Mouse (Mus musculus): ENCODE results near the gene Krtap7-1.

DNA sequence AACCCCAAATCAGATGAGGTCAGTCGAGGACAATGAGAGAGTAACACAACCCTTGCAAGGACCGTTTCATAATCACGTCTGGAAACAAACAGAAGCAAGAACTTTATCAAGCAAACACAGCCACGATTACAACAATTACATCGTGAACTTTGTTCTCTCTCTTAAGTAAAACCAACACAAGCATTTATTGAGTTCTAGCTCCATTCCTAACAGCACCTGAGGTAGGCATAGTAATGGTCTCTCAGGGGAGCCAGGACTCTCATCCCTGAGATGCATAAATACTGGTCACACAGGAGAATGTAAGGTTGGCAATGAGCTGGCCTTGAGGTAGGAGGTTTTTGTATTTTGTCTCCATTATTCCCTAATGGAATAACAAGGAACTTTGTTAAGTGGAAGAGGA is 6.3 kb downstream of the Krtap7-1 start:
- TF ChIP-seq POLR2A (IDR thresholded peaks at IDR 0.05; ENCODE audit: extremely low read depth, insufficient read depth, low read length) (no peak), CTCF (IDR thresholded peaks at IDR 0.05; ENCODE audit: low read depth, low read length) (no peak)
